Mouse (Mus musculus) midbrain, embryonic 15.5 days (tissue): ENCODE results near the gene Gsc2. TPM values are rescaled to one million over a fixed set of nuclear protein-coding genes. Genes with fewer than 3 reads are reported as not detected.
A peak's percentile ranks its signal among the peaks of the same experiment; 100 is the strongest.
"Not testable (repeated sequence)": the region's sequence is repeated elsewhere in the genome, so short reads cannot be mapped to it uniquely, and the experiment has no call there.

Experiments
- ATAC-seq: fragments of 200-750 bp; cut with Nextera tagmentation; replicated peaks from 2 replicates; pipeline ENCODE4 v1.8.0; 2017; ENCODE audit warnings: moderate TSS enrichment
- H3K27ac ChIP-seq: fragments of 300-500 bp; sonication (generic); 2 replicates; pipeline ENCODE4 v1.5.1; 2015; ENCODE audit warnings: mild to moderate bottlenecking, inconsistent platforms
- H3K27me3 ChIP-seq: fragments of 300-500 bp; sonication (generic); replicated peaks from 2 replicates; pipeline ENCODE4 v1.6.1; 2015; ENCODE audit warnings: inconsistent platforms
- H3K36me3 ChIP-seq: fragments of 300-500 bp; sonication (generic); replicated peaks from 2 replicates; pipeline ENCODE4 v1.6.1; 2015; ENCODE audit warnings: inconsistent platforms
- H3K4me1 ChIP-seq: fragments of 300-500 bp; sonication (generic); 2 replicates; pipeline ENCODE4 v1.6.1; 2015; ENCODE audit warnings: inconsistent platforms
- H3K4me2 ChIP-seq: fragments of 300-500 bp; sonication (generic); 2 replicates; pipeline ENCODE4 v1.6.1; 2015; ENCODE audit warnings: inconsistent platforms, mild to moderate bottlenecking, moderate library complexity
- H3K4me3 ChIP-seq: fragments of 300-500 bp; sonication (generic); 2 replicates; pipeline ENCODE4 v1.5.1; 2015; ENCODE audit warnings: mild to moderate bottlenecking, inconsistent platforms
- H3K9ac ChIP-seq: fragments of 300-500 bp; sonication (generic); 2 replicates; pipeline ENCODE4 v1.6.1; 2015; ENCODE audit warnings: mild to moderate bottlenecking, inconsistent platforms
- H3K9me3 ChIP-seq: fragments of 300-500 bp; sonication (generic); 2 replicates; pipeline ENCODE4 v1.6.1; 2016; ENCODE audit warnings: inconsistent platforms
- WGBS: fragments of 180-500 bp; shearing (Covaris S2); methylation state at CpG from one replicate; pipeline ENCODE4 v1.1.7; 2015; ENCODE audit warnings: mixed read lengths; 5-methylcytosine and 5-hydroxymethylcytosine counted together
- polyA plus RNA-seq: library from polyadenylated mRNA; unstranded; fragments of >200 nt; fragmentation: Nextera tagmentation; extraction: Ambion mirVana; gene quantifications from 2 replicates; pipeline ENCODE4 v1.2.1, GENCODE M21; 2015

The Gsc2 gene
- polyA plus RNA-seq = 0.38 and 1.1 TPM in 2 replicates

DNA sequence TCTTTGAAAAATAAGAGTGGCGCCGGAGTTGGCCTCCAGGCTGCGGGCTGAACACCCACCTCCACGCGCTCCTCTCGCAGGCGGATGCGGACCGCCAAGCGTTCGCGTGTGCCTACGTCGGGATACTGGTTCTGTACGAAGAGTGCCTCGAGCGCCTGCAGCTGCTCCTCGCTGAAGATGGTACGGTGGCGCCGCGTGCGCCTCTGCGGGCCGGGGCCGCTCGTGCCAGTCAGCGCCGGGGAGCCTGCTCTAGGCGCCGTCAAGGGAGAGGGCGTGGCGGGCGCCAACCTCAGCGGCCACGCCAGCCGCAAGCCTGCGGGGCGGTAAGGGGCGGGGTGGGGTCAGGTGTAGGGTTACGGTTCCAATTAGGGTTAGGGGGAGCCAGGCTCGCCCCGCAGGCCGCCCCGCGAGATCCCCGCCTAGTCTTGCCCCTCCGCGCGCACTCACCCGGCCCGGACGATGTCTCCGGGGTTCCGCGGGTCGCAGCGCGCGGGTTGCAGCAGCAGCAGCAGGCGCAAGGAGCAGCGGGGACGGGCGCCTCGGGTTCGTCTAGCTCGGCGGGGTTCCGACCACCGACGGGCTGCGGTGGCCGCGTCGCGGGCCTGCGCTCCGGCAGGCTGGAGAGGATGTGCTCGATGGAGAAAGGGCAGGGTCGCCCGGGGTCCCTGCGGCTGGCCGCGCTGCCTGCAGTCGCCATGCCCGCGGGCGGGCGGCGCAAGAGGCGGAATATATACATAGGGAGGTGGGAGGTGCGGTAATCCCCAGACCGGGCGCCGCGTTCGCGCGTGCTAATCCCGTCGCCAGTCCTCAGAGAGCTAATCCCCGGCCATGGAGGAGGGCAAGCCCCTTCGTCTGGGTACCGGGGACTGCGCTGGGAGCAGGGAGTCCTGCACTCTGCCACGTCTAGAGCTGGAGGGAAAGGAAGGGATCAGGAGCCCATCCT is at the start of gene Gsc2:
Gene Gsc2 (minus strand): TSS at position 753 of the 943 bp plus-strand sequence.
- H3K4me1 ChIP-seq = peaks cover 24% of the 10 kb centered on the region
- peak within 1 kb of the TSS; percentile 12; the same call in 1 of the 2 replicates for H3K9ac ChIP-seq
- ATAC-seq = no peak
- H3K4me2 ChIP-seq = peak within 1 kb of the TSS; percentile 53
- H3K4me3 ChIP-seq = peak within 1 kb of the TSS; percentile 33
- H3K27ac ChIP-seq = no peak within 1 kb of the TSS
- H3K9me3 ChIP-seq = no peaks in the 10 kb centered on the region
- no peaks in the 10 kb centered on the region for H3K36me3 ChIP-seq
- WGBS = under 1% methylated on average over 106 of the region's 106 CpGs
- H3K27me3 ChIP-seq = peaks cover 67% of the 10 kb centered on the region

DNA sequence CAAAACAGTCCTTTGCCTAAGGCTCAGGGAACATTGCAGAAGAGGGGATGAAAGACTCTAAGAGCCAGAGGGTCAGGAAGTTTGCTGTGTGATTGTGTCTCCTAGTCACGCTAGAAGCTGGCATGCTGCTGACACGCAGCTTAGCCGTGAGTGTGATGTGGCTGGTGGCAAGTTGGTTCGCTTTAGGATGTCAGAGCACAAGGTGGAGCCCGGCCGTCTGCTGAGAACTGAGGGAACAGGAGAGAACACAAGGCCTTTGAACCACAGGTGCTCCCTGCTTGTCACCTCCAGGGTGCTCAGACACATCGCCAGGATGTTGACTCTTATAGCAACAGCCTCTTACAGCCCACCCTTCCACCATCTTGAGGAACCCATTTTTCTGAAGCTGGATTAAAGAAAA is 47.2 kb upstream of the Gsc2 start:
- Histone ChIP-seq H3K4me3 (no peak overlapping the region), H3K4me1 (no peaks in the 10 kb centered on the region), H3K4me2 (no peak overlapping the region), H3K27ac (no peak overlapping the region), H3K27me3 (no peaks in the 10 kb centered on the region), H3K9ac (no peak overlapping the region), H3K36me3 (no peaks in the 10 kb centered on the region), H3K9me3 (no peaks in the 10 kb centered on the region)
- ATAC-seq = no peak
- 82% methylated on average over 7 of the region's 7 CpGs for WGBS

DNA sequence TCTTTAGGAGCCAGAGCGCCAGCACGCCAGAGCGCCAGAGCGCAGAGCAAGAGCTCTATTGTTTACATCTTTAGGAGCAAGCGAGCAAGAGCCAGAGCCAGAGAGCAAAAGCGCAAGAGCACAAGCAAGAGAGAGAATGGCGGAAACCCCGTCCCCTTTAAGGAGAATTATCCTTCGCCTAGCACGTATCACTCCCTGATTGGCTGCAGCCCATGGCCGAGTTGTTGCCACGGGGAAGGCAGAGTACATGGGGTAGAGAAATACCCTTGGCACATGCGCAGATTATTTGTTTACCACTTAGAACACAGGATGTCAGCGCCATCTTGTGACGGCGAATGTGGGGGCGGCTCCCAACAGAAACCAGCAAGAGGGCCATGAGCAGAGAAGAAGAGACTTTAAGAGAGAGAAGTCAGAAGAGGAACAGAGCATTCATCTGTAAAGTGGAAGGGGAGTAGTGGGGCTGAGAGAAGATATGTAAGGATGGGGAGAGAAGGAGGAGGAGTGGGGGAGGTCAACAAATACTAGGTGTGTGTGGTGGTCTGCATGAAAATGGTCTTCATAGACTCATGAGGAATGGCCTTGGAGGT is 41.3 kb upstream of the Gsc2 start:
- H3K9me3 ChIP-seq, H3K4me3 ChIP-seq, ATAC-seq, H3K9ac ChIP-seq, H3K27ac ChIP-seq, H3K4me1 ChIP-seq, H3K27me3 ChIP-seq, H3K36me3 ChIP-seq, H3K4me2 ChIP-seq: not testable (repeated sequence)
- 97% methylated on average over 17 of the region's 17 CpGs for whole genome bisulfite sequencing

DNA sequence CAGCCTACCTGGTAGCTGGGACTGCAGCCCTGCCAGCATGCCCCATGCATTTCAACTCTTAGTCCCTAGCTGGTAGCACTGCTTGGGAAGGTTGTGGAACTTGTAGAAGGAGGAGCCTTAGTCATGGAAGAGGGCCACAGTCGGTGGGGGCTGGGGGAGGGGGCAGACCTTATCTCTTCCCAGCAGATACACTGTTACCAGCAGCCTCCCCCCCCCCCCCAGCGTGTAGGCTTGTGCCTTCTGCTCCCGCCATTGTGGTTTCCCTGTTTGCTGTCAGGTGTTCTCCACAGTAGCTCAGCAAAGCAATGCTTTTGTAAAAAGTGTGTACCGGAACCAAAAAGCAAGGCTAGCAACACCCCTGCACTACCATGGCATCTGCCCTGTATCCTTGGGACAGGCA is 36.8 kb upstream of the Gsc2 start:
- Histone ChIP-seq H3K36me3 (no peaks in the 10 kb centered on the region), H3K27ac (no peak overlapping the region), H3K27me3 (no peaks in the 10 kb centered on the region), H3K9ac (no peak overlapping the region), H3K9me3 (no peaks in the 10 kb centered on the region), H3K4me2 (no peak overlapping the region), H3K4me3 (no peak overlapping the region), H3K4me1 (peaks cover 19% of the 10 kb centered on the region)
- ATAC-seq = no peak
- 93% methylated on average over 3 of the region's 4 CpGs for WGBS

DNA sequence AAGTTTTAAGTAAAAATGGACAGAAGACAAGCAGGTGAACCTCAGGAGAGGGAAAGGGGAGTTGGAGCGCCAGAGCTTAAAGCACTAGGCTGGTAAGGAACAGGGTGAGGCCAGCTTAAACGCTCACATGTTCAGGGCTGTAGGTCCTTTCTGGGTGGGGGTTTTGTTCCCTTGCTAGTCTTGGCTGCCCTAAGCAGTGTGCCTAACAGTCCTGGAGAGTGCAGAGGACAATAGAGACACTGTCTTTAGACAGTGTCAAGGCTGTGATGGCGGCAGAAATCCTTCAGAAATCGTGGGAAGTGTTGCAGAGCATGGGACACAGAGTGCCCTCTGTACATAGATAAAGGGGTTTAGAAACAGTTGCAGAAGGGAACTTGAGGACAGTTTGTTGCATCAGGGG is 35.2 kb upstream of the Gsc2 start:
- H3K27ac ChIP-seq = peak overlapping the region; percentile 53; the same call in 1 of the 2 replicates
- WGBS = 18% methylated on average over 4 of the region's 4 CpGs
- ATAC-seq = peak; percentile 62; the same call in 1 of the 2 replicates

DNA sequence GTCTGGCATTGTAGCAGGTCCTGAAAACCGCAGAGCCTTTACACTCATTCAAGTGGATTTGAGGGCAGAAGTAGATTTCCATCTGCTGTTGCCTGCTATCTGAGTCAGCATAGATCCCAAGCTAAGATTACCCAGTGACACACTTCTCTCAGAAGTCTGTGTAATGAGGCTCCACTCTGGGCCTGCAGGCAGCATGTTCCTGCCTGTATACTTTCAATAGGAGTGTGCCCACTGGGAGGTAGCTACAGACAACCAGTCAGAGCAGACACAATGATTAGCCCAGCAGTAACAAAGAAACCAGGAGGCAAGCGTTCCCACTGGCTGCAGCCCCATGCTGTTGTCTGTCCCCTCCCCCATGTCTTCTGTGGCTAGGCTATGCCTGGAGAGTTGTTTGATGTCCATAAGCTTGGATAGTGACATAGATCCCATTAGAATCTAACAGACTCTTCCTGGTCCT is 34.6 kb upstream of the Gsc2 start:
- Histone ChIP-seq H3K4me1 (peaks cover 19% of the 10 kb centered on the region), H3K36me3 (no peaks in the 10 kb centered on the region), H3K9me3 (no peaks in the 10 kb centered on the region), H3K27me3 (no peaks in the 10 kb centered on the region), H3K9ac (no peak overlapping the region), H3K4me3 (no peak overlapping the region), H3K4me2 (no peak overlapping the region), H3K27ac (peak overlapping the region; percentile 71)
- ATAC-seq = peak; percentile 91
- 13% methylated on average over 2 of the region's 2 CpGs for WGBS

More for the DNA sequence above, 35.2 kb upstream of the Gsc2 start:
- Histone ChIP-seq H3K9me3 (no peaks in the 10 kb centered on the region), H3K9ac (no peak overlapping the region), H3K36me3 (no peaks in the 10 kb centered on the region), H3K4me1 (peaks cover 19% of the 10 kb centered on the region), H3K4me2 (no peak overlapping the region), H3K4me3 (no peak overlapping the region), H3K27me3 (no peaks in the 10 kb centered on the region)

DNA sequence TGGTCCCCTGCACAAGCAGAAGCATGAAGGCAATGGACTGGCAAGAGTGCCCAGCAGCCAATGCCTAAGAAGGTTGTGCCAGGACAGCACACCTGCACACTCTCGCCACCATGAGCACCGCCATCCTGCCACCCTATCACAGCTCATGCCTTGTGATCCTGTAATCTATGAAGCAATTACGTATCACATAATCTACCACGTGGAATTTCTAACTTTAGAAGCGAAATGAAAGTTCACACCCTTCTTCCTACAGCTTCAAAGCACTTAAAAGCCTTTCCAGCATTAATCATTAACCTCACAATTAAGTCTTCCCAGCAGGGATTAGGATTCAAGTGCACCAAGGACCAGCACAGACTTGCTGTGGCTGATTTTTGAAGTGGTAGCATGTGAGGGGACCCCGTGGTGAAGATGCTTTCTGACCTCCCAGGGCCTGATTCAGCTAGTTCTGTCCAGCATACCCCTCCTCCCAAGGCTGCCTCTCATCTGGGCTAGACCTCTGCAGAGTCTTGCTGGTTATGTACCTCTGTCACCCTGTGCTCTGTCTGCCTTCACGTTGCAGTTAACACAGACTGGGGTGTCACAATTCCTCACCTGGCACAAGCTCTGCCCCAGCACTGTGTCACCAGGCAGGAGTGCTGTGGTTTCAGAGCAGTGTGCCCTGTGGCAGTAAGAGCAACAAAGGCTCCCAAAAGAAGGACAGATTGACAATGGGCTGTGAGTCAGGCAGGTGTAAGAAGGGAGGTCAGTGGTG is 30.4 kb upstream of the Gsc2 start:
- H3K27me3 ChIP-seq = no peaks in the 10 kb centered on the region
- 62% methylated on average over 7 of the region's 7 CpGs for WGBS
- ATAC-seq = no peak

DNA sequence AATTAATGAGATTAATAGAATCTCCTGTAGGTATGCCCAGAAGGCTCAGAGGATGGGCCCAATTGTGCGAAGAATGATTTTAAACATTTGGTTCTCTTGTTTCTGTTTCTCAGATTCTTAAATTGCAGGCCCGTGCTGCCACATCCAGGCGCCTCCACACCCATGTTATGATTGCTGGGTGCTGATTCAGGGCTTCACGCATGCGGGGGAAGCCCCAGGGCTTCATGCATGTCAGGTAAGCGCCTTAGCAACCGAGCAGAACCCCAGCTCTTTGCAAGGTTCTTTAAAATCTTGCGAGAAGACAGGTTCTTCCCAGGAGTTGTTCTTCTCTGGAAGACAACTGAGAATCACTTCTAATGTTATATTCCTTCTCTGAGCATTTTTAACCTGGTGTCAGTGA is 28.6 kb upstream of the Gsc2 start:
- no peak overlapping the region for H3K4me2 ChIP-seq
- 69% methylated on average over 8 of the region's 8 CpGs for WGBS
- H3K9ac ChIP-seq = no peak overlapping the region
- H3K9me3 ChIP-seq = no peaks in the 10 kb centered on the region
- no peak overlapping the region for H3K4me3 ChIP-seq
- no peaks in the 10 kb centered on the region for H3K27me3 ChIP-seq
- H3K36me3 ChIP-seq = no peaks in the 10 kb centered on the region
- no peaks in the 10 kb centered on the region for H3K4me1 ChIP-seq
- ATAC-seq = no peak
- H3K27ac ChIP-seq = no peak overlapping the region

More for the DNA sequence above, 30.4 kb upstream of the Gsc2 start:
- Histone ChIP-seq H3K27ac (no peak overlapping the region), H3K4me2 (no peak overlapping the region), H3K36me3 (no peaks in the 10 kb centered on the region), H3K9ac (no peak overlapping the region), H3K9me3 (no peaks in the 10 kb centered on the region), H3K4me1 (peaks cover 16% of the 10 kb centered on the region), H3K4me3 (no peak overlapping the region)

DNA sequence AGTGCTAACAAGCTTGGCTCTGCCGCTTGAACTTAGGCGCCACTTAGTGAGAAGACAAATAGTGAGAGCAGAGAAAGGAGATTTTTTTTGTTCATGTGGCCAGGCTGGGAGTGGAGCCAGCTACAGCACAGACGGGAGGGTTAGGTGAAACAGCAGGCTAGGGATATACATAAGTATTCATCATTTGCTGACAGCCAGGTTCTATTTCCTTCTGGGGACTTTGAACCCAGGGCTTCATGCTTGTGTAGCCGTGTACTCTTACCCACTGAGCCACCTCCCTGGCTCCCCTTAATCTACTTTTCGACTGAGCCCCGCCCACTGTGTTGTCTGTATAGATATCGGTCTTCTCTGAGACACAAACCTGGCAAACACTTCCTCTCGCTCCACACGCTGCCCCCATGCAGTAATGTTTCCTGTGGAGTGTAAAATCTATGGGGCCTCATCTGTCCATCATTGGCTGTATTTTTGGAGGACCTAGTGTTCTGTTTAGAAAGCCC is 24.4 kb upstream of the Gsc2 start:
- Histone ChIP-seq H3K36me3 (no peaks in the 10 kb centered on the region), H3K27ac (no peak overlapping the region), H3K9ac (no peak overlapping the region), H3K4me2 (no peak overlapping the region), H3K9me3 (no peaks in the 10 kb centered on the region), H3K27me3 (0 out of 2 replicates have a peak, but pooled peaks cover 3% of the 10 kb centered on the region), H3K4me3 (no peak overlapping the region), H3K4me1 (no peaks in the 10 kb centered on the region)
- WGBS = 55% methylated on average over 9 of the region's 9 CpGs
- no peak for ATAC-seq

DNA sequence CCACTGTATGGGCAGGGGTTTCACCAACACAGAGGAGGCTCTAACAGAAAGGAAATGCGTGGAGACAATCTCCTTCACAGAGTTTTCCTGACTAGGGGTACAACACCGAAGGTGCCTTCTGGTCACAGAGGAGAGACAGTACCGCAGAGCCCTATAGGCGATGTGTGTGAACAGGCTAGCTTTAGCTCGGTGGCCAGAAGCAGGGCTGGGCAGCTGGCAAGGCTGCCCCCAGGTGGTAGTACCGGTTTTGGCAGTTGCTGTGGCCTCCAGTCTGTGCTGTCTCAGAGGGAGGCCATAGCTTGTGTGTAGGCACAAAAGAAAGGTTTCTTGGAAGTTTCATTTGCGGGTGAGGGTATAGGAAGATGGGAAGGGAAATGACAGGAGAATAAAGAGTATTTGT is 24.0 kb upstream of the Gsc2 start:
- no peak overlapping the region for H3K4me3 ChIP-seq
- no peaks in the 10 kb centered on the region for H3K36me3 ChIP-seq
- WGBS = 11% methylated on average over 7 of the region's 7 CpGs
- no peak overlapping the region for H3K27ac ChIP-seq
- H3K9ac ChIP-seq = no peak overlapping the region
- 0 out of 2 replicates have a peak, but pooled peaks have one; percentile 39 for ATAC-seq
- H3K4me2 ChIP-seq = no peak overlapping the region
- no peaks in the 10 kb centered on the region for H3K4me1 ChIP-seq
- H3K27me3 ChIP-seq = 0 out of 2 replicates have a peak, but pooled peaks cover 3% of the 10 kb centered on the region
- no peaks in the 10 kb centered on the region for H3K9me3 ChIP-seq

DNA sequence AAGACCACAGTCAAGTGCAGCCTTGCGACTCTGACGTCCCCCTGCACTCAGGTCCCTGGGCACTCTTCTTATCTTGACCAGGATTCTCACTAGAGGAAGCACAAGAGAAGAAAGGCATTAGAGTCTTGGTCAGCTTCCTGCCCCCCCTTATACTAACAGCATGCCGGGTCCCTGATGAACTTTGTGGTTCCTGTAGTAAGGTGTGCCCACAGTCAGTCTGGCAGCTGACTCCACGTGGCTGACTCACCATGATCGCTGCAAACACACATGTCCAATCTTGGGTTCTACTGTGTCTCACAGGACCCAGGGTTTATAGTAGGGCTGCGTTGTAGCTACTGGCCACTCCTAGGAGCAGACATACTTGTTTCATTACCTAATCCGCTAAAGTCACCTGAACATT is 23.3 kb upstream of the Gsc2 start:
- ATAC-seq = no peak
- H3K4me2 ChIP-seq = no peak overlapping the region
- no peaks in the 10 kb centered on the region for H3K4me1 ChIP-seq
- WGBS = 85% methylated on average over 7 of the region's 7 CpGs
- H3K9me3 ChIP-seq = no peaks in the 10 kb centered on the region
- H3K9ac ChIP-seq = no peak overlapping the region
- H3K4me3 ChIP-seq = no peak overlapping the region
- H3K36me3 ChIP-seq = no peaks in the 10 kb centered on the region
- H3K27me3 ChIP-seq = 0 out of 2 replicates have a peak, but pooled peaks cover 3% of the 10 kb centered on the region
- no peak overlapping the region for H3K27ac ChIP-seq

DNA sequence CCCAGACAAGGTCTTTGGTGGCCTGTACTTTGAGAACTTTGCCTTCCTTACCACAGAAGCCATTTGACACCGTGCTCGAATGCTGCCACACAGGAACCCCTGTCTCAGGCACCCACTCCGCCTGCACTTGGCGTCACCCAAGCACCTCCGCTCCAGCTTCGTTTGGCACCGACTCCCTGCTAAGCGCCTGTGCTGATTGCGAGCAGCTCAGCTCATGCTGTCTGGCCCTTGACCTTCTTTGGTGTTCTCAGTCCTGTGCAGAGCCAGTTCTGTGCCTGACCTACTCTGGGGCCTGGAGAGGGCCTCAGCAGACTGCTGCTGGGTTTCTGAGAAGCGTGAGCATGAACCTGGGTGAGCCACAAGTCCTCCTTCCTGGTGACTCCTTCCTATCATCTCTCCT is 21.9 kb upstream of the Gsc2 start:
- H3K9ac ChIP-seq = no peak overlapping the region
- no peak overlapping the region for H3K4me2 ChIP-seq
- H3K27me3 ChIP-seq = 0 out of 2 replicates have a peak, but pooled peaks cover 3% of the 10 kb centered on the region
- WGBS = 88% methylated on average over 10 of the region's 10 CpGs
- no peak overlapping the region for H3K4me3 ChIP-seq
- ATAC-seq = no peak
- H3K9me3 ChIP-seq = no peaks in the 10 kb centered on the region
- H3K4me1 ChIP-seq = no peaks in the 10 kb centered on the region
- H3K36me3 ChIP-seq = no peaks in the 10 kb centered on the region
- no peak overlapping the region for H3K27ac ChIP-seq
